26 mouse cellular contexts compared by ENCODE assay signal in the genomic region with DNA sequence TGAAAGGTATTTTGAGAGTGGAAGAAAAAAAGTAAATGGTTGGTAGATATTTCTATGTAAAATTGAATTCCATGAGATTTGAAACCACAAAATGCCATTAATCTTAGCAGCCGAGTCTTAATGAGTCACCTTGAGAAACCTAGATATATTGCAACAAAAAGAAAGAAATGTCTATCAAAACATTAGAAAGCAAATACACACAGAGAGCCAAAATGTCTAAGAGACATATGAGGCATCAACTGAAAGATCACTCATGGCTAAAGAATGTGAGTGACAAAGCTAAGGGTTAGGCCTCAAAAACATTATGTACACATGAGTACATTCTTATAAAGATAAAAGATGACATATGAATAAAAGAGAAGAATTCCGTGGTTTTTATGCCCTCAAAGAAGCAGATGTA. TPM values are rescaled to one million over a fixed set of nuclear protein-coding genes. Genes with fewer than 3 reads are reported as not detected.
"Had no signal": no experiment of that assay in that cellular context is flagged by ENCODE, and none has a peak within 500 bp of the region (broad histone marks: within the 10 kb centered on the region; RNA-seq: fewer than 3 reads in every experiment).

No protein-coding gene starts in this region.

- H3K4me2 ChIP-seq: heart, embryonic 12.5 days; hindbrain, embryonic 12.5 days; hindbrain, embryonic 14.5 days; intestine, embryonic 15.5 days; limb, embryonic 13.5 days; limb, embryonic 15.5 days; liver, embryonic 12.5 days had no signal

- H3K27ac ChIP-seq: gastrocnemius, adult 2 months; heart, embryonic 10.5 days; hindbrain, embryonic 10.5 days; hindbrain, embryonic 12.5 days; hindbrain, embryonic 14.5 days; intestine, embryonic 15.5 days; limb, embryonic 13.5 days; limb, embryonic 15.5 days; liver, embryonic 12.5 days; liver, embryonic 14.5 days had no signal

- H3K36me3 ChIP-seq: heart, embryonic 10.5 days; heart, embryonic 12.5 days; hindbrain, embryonic 10.5 days; hindbrain, embryonic 12.5 days; intestine, embryonic 15.5 days; limb, embryonic 13.5 days; limb, embryonic 15.5 days; liver, embryonic 12.5 days had no signal

- H3K4me3 ChIP-seq: gastrocnemius, adult 2 months; heart, embryonic 10.5 days; heart, embryonic 12.5 days; hindbrain, embryonic 10.5 days; hindbrain, embryonic 12.5 days; intestine, embryonic 15.5 days; limb, embryonic 13.5 days; limb, embryonic 15.5 days; liver, embryonic 12.5 days had no signal

- DNase-seq: gastrocnemius, adult 2 months; gastrocnemius, postnatal 10 days; gastrocnemius, postnatal 25 days; heart, adult 18-20 months; heart, postnatal 10 days; heart, postnatal 4 days; kidney, adult 18-20 months; kidney, adult 9 months; kidney, postnatal 10 days; kidney, postnatal 25 days; kidney, postnatal 4 days; layer of hippocampus, adult 9-11 months; layer of hippocampus, postnatal 36 days; left cerebral cortex, postnatal 4 days had no signal

- H3K27me3 ChIP-seq: heart, embryonic 12.5 days; hindbrain, embryonic 12.5 days; intestine, embryonic 15.5 days; limb, embryonic 13.5 days; limb, embryonic 15.5 days; liver, embryonic 12.5 days had no signal

RNA-seq across cellular contexts. Expression of a gene that starts 26.1 kb away (rescaled TPM):
- total RNA-seq: granulocyte monocyte progenitor cell, adult 5-6 weeks; liver, adult 2 months had no signal
- polyA plus RNA-seq: liver, adult 2 months had no signal
